Mouse (Mus musculus) intestine, embryonic 14.5 days (tissue): ENCODE results near the gene Mitf. TPM values are rescaled to one million over a fixed set of nuclear protein-coding genes. Genes with fewer than 3 reads are reported as not detected.

ENCODE experiments used
- ATAC-seq: fragments of 200-750 bp; cut with Nextera tagmentation; replicated peaks from 2 replicates; pipeline ENCODE4 v1.8.0; 2017; ENCODE audit warnings: low read depth, moderate number of reproducible peaks, moderate TSS enrichment, moderate library complexity; ENCODE audit not compliant: low FRiP score, low TSS enrichment
- DNase-seq: peaks from one replicate; pipeline ENCODE4 v3.0.0-alpha.2; 2018; ENCODE audit warnings: low spot score
- H3K27ac ChIP-seq: fragments of 300-500 bp; sonication (generic); 2 replicates; pipeline ENCODE4 v1.5.1; 2014; ENCODE audit warnings: low read depth, mild to moderate bottlenecking, control low read depth
- H3K27me3 ChIP-seq: fragments of 300-500 bp; sonication (generic); replicated peaks from 2 replicates; pipeline ENCODE4 v1.6.1; 2014; ENCODE audit warnings: low read length, control low read depth; ENCODE audit not compliant: control insufficient read depth, insufficient read depth
- H3K36me3 ChIP-seq: fragments of 300-500 bp; sonication (generic); 2 replicates; pipeline ENCODE4 v1.6.1; 2014; ENCODE audit warnings: low read length, control low read depth; ENCODE audit not compliant: control insufficient read depth, insufficient read depth
- H3K4me1 ChIP-seq: fragments of 300-500 bp; sonication (generic); replicated peaks from 2 replicates; pipeline ENCODE4 v1.6.1; 2014; ENCODE audit warnings: low read length, control low read depth, mixed read lengths; ENCODE audit not compliant: control insufficient read depth, insufficient read depth
- H3K4me2 ChIP-seq: fragments of 300-500 bp; sonication (generic); 2 replicates; pipeline ENCODE4 v1.6.1; 2014; ENCODE audit warnings: low read length
- H3K4me3 ChIP-seq: fragments of 300-500 bp; sonication (generic); 2 replicates; pipeline ENCODE4 v1.5.1; 2014; ENCODE audit warnings: low read depth, low read length, control low read depth, mixed read lengths
- H3K9ac ChIP-seq: fragments of 300-500 bp; sonication (generic); 2 replicates; pipeline ENCODE4 v1.6.1; 2014; ENCODE audit warnings: mild to moderate bottlenecking, low read length
- H3K9me3 ChIP-seq: fragments of 300-500 bp; sonication (generic); 2 replicates; pipeline ENCODE4 v1.6.1; 2016; ENCODE audit warnings: low read length, control low read depth; ENCODE audit not compliant: control insufficient read depth
- WGBS: fragments of 180-500 bp; shearing (Covaris S2); extraction: QIAGEN DNeasy Blood & Tissue Kit; methylation state at CpG from one replicate; pipeline ENCODE4 v1.1.7; 2014; 5-methylcytosine and 5-hydroxymethylcytosine counted together
- polyA plus RNA-seq: library from polyadenylated mRNA; unstranded; fragments of >200 nt; fragmentation: Nextera tagmentation; extraction: Ambion mirVana; gene quantifications from 2 replicates; pipeline ENCODE4 v1.2.1, GENCODE M21; 2014

Mitf gene
- polyA plus RNA-seq, 1 experiment from 2014 or later, result 1.3 TPM

DNA sequence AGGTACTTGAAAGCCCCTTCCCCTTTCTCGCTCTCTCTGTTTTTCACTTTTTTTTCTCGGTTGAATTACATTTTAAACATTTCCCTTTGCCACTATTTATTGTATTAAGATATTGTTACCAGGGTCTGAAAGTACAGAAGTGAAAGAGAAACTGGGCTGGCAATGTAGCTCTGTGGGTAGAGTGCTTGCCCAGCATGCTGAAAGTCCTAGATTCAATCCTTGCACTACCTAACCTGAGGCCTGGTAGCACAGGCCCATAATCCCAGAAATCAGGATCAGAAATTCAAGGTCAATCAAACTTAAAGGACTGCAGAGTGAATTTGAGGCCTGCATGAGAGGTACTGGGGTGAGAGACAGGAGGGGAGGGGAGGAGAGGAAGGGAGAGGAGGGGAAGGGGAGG is 242.7 kb downstream of the Mitf start:
- no peak for ATAC-seq
- Histone ChIP-seq H3K36me3 (no peaks in the 10 kb centered on the region), H3K9me3 (no peaks in the 10 kb centered on the region), H3K27me3 (no peaks in the 10 kb centered on the region), H3K9ac (no peak overlapping the region), H3K4me3 (no peak overlapping the region), H3K27ac (no peak overlapping the region), H3K4me2 (no peak overlapping the region), H3K4me1 (peaks cover 10% of the 10 kb centered on the region; the same call in 1 of the 2 replicates)
- 73% methylated on average over 2 of the region's 2 CpGs for WGBS
- DNase-seq, result no peak

DNA sequence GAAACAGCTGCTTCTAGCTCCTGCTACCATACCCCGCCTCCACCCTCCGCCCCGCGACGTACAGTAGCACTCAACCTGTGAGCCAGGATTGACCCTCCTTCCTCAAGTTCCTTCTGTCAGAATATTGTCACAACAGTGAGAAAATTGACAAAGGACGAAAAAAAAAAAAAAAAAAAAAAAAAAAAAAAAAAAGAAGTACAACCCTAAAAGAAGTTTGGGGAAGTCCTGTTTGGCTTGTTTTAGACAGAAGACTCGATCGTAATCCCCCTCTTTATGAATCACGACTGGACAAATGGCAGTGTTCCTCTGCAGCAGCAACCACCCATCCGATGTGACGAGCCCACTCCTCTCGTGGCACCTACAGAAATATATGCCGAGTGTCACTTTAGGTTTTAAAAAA is 255.0 kb downstream of the Mitf start:
- H3K4me1 ChIP-seq, result no peaks in the 10 kb centered on the region
- 89% methylated on average over 13 of the region's 13 CpGs for WGBS

DNA sequence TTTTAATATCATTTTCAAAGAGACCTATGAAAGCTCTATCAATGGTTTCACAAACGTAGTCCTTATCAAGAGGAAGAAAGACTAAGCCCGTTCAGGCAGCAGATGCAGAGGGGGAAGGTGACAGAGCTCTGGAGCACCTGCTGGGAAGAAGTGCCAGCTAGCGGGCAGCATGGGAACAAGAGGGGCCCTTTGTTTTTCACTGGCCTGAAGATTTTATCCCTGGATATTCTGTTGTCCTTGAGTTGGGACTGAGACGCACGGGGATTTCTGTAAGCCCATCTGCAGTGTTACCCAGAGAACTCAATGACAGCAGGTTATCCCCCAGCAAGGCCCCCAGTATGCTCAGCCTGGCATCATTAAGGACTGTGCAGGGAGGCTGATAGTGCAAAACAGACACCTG is 258.1 kb downstream of the Mitf start:
- DNase-seq (no peak), ATAC-seq (no peak)
- Histone ChIP-seq H3K4me1 (no peaks in the 10 kb centered on the region), H3K4me3 (no peak overlapping the region), H3K27ac (no peak overlapping the region), H3K4me2 (no peak overlapping the region), H3K36me3 (no peaks in the 10 kb centered on the region), H3K27me3 (no peaks in the 10 kb centered on the region), H3K9me3 (no peaks in the 10 kb centered on the region), H3K9ac (no peak overlapping the region)
- WGBS, result 29% methylated on average over 5 of the region's 5 CpGs

More for the DNA sequence above, 255.0 kb downstream of the Mitf start:
- Histone ChIP-seq H3K4me3 (no peak overlapping the region), H3K27me3 (no peaks in the 10 kb centered on the region), H3K9ac (no peak overlapping the region), H3K27ac (no peak overlapping the region), H3K36me3 (no peaks in the 10 kb centered on the region), H3K9me3 (no peaks in the 10 kb centered on the region), H3K4me2 (no peak overlapping the region)
- no peak for DNase-seq
- no peak for ATAC-seq

DNA sequence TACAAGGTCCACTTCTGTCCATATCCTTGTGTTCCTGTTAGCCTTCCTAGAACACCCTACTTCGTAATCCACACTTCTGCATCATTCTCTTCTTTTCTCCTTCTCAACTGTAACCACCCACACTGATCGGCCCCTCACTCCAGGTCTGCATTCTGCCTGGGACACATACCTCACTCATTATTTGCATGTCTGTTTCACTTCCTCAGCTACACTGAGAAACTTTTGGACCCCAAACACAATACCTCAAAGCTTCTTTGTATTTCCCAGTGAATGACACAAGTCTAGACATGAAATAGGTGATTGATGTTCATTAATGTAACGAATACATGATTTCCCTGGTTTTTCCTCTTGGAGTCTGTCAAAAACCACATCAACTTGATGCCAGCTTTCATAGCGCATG is 259.6 kb downstream of the Mitf start:
- H3K27me3 ChIP-seq, result no peaks in the 10 kb centered on the region
- 94% methylated on average over 4 of the region's 4 CpGs for WGBS

More for the DNA sequence above, 259.6 kb downstream of the Mitf start:
- DNase-seq (no peak), ATAC-seq (no peak)
- Histone ChIP-seq H3K4me3 (no peak overlapping the region), H3K27ac (no peak overlapping the region), H3K9ac (no peak overlapping the region), H3K9me3 (no peaks in the 10 kb centered on the region), H3K36me3 (no peaks in the 10 kb centered on the region), H3K4me1 (no peaks in the 10 kb centered on the region), H3K4me2 (no peak overlapping the region)

Other genes with a start within 250 kb of the Mitf start
- gene Frmd4b, start 189.5 kb upstream of the Mitf start, polyA plus RNA-seq, result 15.6 and 17.1 TPM in 2 replicates